Mouse (Mus musculus) hindbrain, postnatal 0 days (tissue): ENCODE measurements at regions not wholly inside any gene's neighbourhood (a gene's known extent, or its start where the extent isn't known, plus 50 kb on each side); places are given as distances from the start of the nearest gene placed in this dataset.

Experiments used
- ATAC-seq: fragments of 200-750 bp; cut with Nextera tagmentation; 2 replicates; pipeline ENCODE4 v1.8.0; 2017; ENCODE audit warnings: mild to moderate bottlenecking, moderate TSS enrichment, moderate library complexity
- DNase-seq: peaks from one replicate; pipeline ENCODE4 v3.0.0-alpha.2; 2015; ENCODE audit warnings: low spot score
- H3K27ac ChIP-seq: fragments of 300-500 bp; sonication (generic); 2 replicates; pipeline ENCODE4 v1.5.1; 2014; ENCODE audit warnings: mild to moderate bottlenecking
- H3K27me3 ChIP-seq: fragments of 300-500 bp; sonication (generic); 2 replicates; pipeline ENCODE4 v1.6.1; 2014; ENCODE audit warnings: low read length, mixed read lengths; ENCODE audit not compliant: insufficient read depth
- H3K36me3 ChIP-seq: fragments of 300-500 bp; sonication (generic); 2 replicates; pipeline ENCODE4 v1.6.1; 2014; ENCODE audit warnings: low read length, mixed read lengths; ENCODE audit not compliant: insufficient read depth
- H3K4me1 ChIP-seq: fragments of 300-500 bp; sonication (generic); 2 replicates; pipeline ENCODE4 v1.6.1; 2014; ENCODE audit warnings: antibody characterized with exemption, low read length, mixed read lengths; ENCODE audit not compliant: insufficient read depth
- H3K4me2 ChIP-seq: fragments of 300-500 bp; sonication (generic); 2 replicates; pipeline ENCODE4 v1.6.1; 2014; ENCODE audit warnings: low read depth, mild to moderate bottlenecking, low read length, moderate library complexity, mixed read lengths
- H3K4me3 ChIP-seq: fragments of 300-500 bp; sonication (generic); 2 replicates; pipeline ENCODE4 v1.5.1; 2014; ENCODE audit warnings: low read length
- H3K9ac ChIP-seq: fragments of 300-500 bp; sonication (generic); replicated peaks from 2 replicates; pipeline ENCODE4 v1.6.1; 2014; ENCODE audit warnings: mild to moderate bottlenecking, low read length, moderate library complexity, mixed read lengths
- H3K9me3 ChIP-seq: fragments of 300-500 bp; sonication (generic); 2 replicates; pipeline ENCODE4 v1.6.1; 2016; ENCODE audit warnings: low read length, mixed read lengths
- CTCF ChIP-seq: IDR thresholded peaks from 2 replicates; pipeline ENCODE4 v1.5.1; 2016; ENCODE audit warnings: antibody characterized with exemption, control low read depth, low read depth
- WGBS: fragments of 180-500 bp; shearing (Covaris S2); extraction: QIAGEN DNeasy Blood & Tissue Kit; methylation state at CpG from one replicate; pipeline ENCODE4 v1.1.7; 2014; 5-methylcytosine and 5-hydroxymethylcytosine counted together
- microRNA-seq, 2 experiments: library from miRNA; unstranded; fragments of <30 nt; microRNA quantifications; one replicate each; pipeline ENCODE4; 2016

DNA sequence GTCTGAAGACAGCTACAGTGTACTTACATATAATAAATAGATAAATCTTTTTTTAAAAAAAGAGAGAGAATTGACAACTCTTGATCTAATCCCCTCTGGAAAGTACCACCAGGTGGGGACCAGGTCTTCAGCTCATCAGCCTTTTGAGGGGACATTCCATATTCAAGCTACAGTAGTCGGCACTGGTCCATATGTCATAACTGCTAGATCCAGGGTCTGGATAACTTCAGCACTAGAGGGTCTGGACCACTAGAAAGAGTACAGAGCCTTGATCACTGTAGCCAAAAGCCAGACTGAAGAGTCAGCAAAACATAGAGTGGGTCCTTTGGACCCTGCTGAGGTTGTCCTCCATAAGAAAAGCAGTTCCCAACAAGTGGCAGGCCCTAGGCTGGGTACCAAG is 106.4 kb upstream of the Tshz3 start:
- Histone ChIP-seq H3K4me1 (no peaks in the 10 kb centered on the region), H3K9ac (no peak overlapping the region), H3K4me2 (no peak overlapping the region), H3K27me3 (no peaks in the 10 kb centered on the region), H3K27ac (no peak overlapping the region), H3K36me3 (no peaks in the 10 kb centered on the region), H3K9me3 (no peaks in the 10 kb centered on the region), H3K4me3 (no peak overlapping the region)
- TF ChIP-seq CTCF, result no peak
- ATAC-seq (no peak), DNase-seq (no peak)
- 95% methylated on average over 1 of the region's 1 CpGs for WGBS

GRCm38 (mm10) chr7:36596630-36597301 is 101.2 kb upstream of the Tshz3 start:
- H3K27ac ChIP-seq, result no peak overlapping the region
- H3K27me3 ChIP-seq, result no peaks in the 10 kb centered on the region
- H3K36me3 ChIP-seq, result no peaks in the 10 kb centered on the region
- TF ChIP-seq CTCF, result no peak
- H3K4me2 ChIP-seq, result no peak overlapping the region
- WGBS, result 85% methylated on average over 3 of the region's 3 CpGs
- H3K9ac ChIP-seq, result no peak overlapping the region
- no peak overlapping the region for H3K4me3 ChIP-seq
- H3K4me1 ChIP-seq, result no peaks in the 10 kb centered on the region
- peaks cover 5% of the 10 kb centered on the region; the same call in 1 of the 2 replicates for H3K9me3 ChIP-seq
- no peak for DNase-seq
- ATAC-seq, result no peak

DNA sequence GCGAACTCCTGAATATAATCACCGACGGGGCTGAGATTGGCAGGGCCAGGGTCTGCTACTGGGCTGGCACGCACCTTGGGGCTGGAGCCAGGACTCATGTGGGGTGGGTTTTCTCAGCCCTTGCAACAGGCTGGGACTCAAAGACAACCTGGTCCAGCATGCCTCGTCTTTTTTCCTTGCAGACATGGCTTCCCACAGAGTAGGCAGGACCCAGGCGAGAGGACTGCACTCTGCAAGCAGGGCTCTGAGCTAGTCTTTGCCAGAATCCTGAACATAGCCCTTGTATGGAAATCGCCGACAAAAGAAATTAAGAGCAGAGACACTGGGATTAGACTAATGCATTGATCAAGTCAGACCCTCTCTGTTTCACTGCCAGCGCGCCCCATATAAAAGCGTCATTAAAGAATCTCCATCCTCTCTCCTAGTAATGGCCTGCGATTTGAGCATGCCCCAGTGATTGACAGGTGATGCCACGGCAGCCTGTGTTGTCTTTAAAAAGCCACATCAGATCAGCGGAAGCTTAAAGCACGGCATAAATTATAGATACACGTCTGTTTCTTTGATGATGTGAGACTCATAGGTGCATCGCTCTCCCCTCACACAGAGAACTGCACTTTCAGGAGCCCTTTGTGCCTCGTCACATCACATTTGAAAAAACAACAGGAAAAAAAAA is 92.8 kb upstream of the Tshz3 start:
- ATAC-seq (no peak), DNase-seq (peak; percentile 23)
- Histone ChIP-seq H3K4me3 (no peak overlapping the region), H3K27me3 (no peaks in the 10 kb centered on the region), H3K9me3 (no peaks in the 10 kb centered on the region), H3K27ac (no peak overlapping the region), H3K36me3 (no peaks in the 10 kb centered on the region), H3K9ac (no peak overlapping the region), H3K4me2 (peak overlapping the region; percentile 35; the same call in 1 of the 2 replicates), H3K4me1 (peaks cover 4% of the 10 kb centered on the region; the same call in 1 of the 2 replicates)
- WGBS, result 34% methylated on average over 18 of the region's 18 CpGs
- no peak for TF ChIP-seq CTCF

DNA sequence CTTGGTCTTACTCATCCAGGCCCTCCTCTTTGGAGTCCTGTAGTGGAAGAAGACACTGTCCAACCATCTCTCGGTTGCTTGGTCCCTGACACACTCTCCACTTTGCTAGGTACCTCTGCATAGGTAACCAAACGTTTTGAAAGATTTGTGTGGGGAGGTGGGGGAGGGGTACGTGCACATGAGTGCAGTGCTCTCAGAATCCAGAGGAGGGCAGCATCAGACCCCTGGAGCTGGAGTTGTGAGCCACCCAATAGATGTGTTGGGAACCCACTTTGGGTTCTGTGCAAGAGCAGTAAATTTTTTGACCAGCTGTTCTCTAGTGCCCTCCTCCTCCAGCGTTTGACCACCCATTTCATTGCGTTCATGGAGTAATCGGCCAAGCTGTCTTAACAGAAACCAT is 77.7 kb upstream of the Tshz3 start:
- ATAC-seq (no peak), DNase-seq (no peak)
- Histone ChIP-seq H3K9me3 (no peaks in the 10 kb centered on the region), H3K36me3 (no peaks in the 10 kb centered on the region), H3K4me2 (no peak overlapping the region), H3K4me1 (no peaks in the 10 kb centered on the region), H3K9ac (no peak overlapping the region), H3K27ac (no peak overlapping the region), H3K27me3 (no peaks in the 10 kb centered on the region), H3K4me3 (no peak overlapping the region)
- 73% methylated on average over 6 of the region's 6 CpGs for WGBS
- peak; percentile 13; the same call in 1 of the 2 replicates for TF ChIP-seq CTCF

GRCm38 (mm10) chr7:36644252-36644651 is 53.7 kb upstream of the Tshz3 start:
- Histone ChIP-seq H3K27me3 (no peaks in the 10 kb centered on the region), H3K36me3 (no peaks in the 10 kb centered on the region), H3K27ac (no peak overlapping the region), H3K4me3 (no peak overlapping the region), H3K9me3 (no peaks in the 10 kb centered on the region), H3K9ac (no peak overlapping the region), H3K4me1 (no peaks in the 10 kb centered on the region), H3K4me2 (no peak overlapping the region)
- TF ChIP-seq CTCF, result no peak
- no peak for ATAC-seq
- DNase-seq, result no peak
- WGBS, result 42% methylated on average over 3 of the region's 3 CpGs

Small RNAs in the stretch of these regions (microRNA-seq; reads per million reads assigned to microRNA genes)
- 0 reads per million in 2 experiments for gene Gm25247
